11 mouse cellular contexts compared by ENCODE assay signal in the genomic region with DNA sequence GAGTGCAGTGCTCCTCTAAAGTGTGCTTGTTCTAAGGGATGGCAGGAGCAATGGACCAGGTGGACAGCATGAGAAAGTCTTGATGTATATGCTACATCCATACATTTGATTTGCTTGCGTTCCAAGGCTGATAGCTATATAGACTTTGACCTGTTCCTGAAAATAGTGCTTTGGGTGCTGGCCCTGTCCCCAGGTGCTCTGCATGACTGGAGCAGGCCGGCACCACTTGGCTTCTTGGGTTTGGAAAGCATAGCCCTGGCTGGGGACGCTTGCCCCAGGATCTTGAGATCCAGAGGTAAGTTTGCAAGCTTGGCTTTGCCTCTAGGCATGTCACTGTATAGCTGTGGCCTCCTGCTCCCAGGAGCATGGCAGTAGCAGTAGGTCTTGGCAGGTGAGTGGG. TPM values are rescaled to one million over a fixed set of nuclear protein-coding genes. Genes with fewer than 3 reads are reported as not detected.
"Had no signal": no experiment of that assay in that cellular context is flagged by ENCODE, and none has a peak within 500 bp of the region (broad histone marks: within the 10 kb centered on the region; RNA-seq: fewer than 3 reads in every experiment).

No protein-coding gene starts in this region.

- H3K9me3 ChIP-seq: limb, embryonic 15.5 days; midbrain, embryonic 15.5 days; neural tube, embryonic 12.5 days; stomach, embryonic 15.5 days had no signal

- H3K27ac ChIP-seq: limb, embryonic 15.5 days; midbrain, embryonic 15.5 days; neural tube, embryonic 12.5 days; stomach, embryonic 15.5 days had no signal

- H3K36me3 ChIP-seq: midbrain, embryonic 15.5 days had no signal

- H3K4me2 ChIP-seq: limb, embryonic 15.5 days; midbrain, embryonic 11.5 days; midbrain, embryonic 15.5 days; neural tube, embryonic 12.5 days; stomach, embryonic 15.5 days had no signal

- DNase-seq: lung, adult 18-20 months; retina, postnatal 1 day; right cerebral cortex, postnatal 4 days; thymus, postnatal 36 days had no signal

- ATAC-seq: midbrain, embryonic 15.5 days had no signal

- H3K9ac ChIP-seq: limb, embryonic 15.5 days; midbrain, embryonic 15.5 days; neural tube, embryonic 12.5 days; stomach, embryonic 15.5 days had no signal

- H3K27me3 ChIP-seq: limb, embryonic 15.5 days; midbrain, embryonic 15.5 days; neural tube, embryonic 12.5 days; stomach, embryonic 15.5 days had no signal

- H3K4me3 ChIP-seq: limb, embryonic 15.5 days; midbrain, embryonic 15.5 days; neural tube, embryonic 12.5 days; stomach, embryonic 15.5 days had no signal

RNA-seq across cellular contexts. Expression of a gene that starts 19.4 kb away (rescaled TPM):
- polyA plus RNA-seq: limb, embryonic 11.5 days; midbrain, embryonic 11.5 days; midbrain, embryonic 15.5 days; spleen, adult 2 months had no signal
